Mouse (Mus musculus): ENCODE results near the gene Slc27a5. TPM values are rescaled to one million over a fixed set of nuclear protein-coding genes. Genes with fewer than 3 reads are reported as not detected.

The Slc27a5 gene
- polyA plus RNA-seq, 1 experiment from 2014 or later: not detected

DNA sequence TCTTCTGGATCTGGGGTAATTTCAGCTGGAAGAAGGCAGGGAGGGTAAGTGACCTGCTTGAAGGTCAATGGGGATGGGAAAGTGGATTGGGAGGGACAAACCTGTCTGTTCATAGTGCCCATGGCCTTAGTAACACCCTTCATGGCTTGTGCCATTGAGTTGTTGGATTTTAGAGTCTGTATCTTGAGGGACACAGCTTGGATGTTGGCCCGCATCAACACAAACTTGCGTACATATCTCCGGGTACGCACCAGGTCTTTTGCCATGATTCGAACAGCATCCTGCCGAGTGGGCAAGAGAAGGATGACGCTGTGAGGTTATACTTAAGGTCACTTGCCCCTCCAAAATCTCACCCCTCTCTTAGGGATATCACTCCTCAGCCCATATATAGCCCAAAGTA, 34.5 kb upstream of the Slc27a5 start:
- Histone ChIP-seq H3K36me3 (ENCODE audit: control insufficient read depth, insufficient read depth, low read length) (peaks cover 54% of the 10 kb centered on the region), H3K4me1 (ENCODE audit: control insufficient read depth, insufficient read depth, low read length) (peaks cover 12% of the 10 kb centered on the region), H3K9ac (ENCODE audit: low read length) (no peak overlapping the region), H3K9me3 (ENCODE audit: control insufficient read depth, low read length) (no peaks in the 10 kb centered on the region), H3K4me2 (ENCODE audit: low read depth, severe bottlenecking) (no peak overlapping the region), H3K27me3 (ENCODE audit: control insufficient read depth, insufficient read depth, low read length) (no peaks in the 10 kb centered on the region), H3K27ac (replicated peaks; ENCODE audit: low read depth, low read length) (no peak overlapping the region), H3K4me3 (ENCODE audit: low read depth, low read length) (no peak overlapping the region)
- ATAC-seq (ENCODE audit: insufficient number of reproducible peaks, low FRiP score, low TSS enrichment, low read depth) (no peak), DNase-seq (ENCODE audit: low spot score) (no peak)
- WGBS: 92% methylated on average over 7 of the region's 7 CpGs

DNA sequence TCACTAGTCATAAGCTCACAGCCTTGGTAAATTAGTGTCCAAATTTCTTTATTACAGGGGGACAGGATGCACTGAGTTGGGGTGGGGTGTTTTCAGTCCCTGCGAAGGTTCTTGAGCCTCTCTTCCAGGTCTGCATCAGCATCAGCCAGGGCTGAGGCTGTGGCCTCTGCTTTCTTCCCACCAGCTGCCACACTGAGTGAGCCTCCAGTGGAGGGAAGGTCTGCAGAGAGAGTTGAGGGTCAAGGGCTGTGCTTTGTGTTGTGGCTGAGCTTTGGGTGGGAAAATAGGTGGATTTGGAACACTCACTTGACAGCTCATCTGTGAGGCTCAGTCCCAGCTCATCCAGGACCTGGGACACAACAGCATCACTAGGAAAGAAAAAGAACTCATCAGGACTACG, 34.0 kb upstream of the Slc27a5 start:
- ATAC-seq (ENCODE audit: insufficient number of reproducible peaks, low FRiP score, low TSS enrichment, low read depth): no peak
- Histone ChIP-seq H3K4me1 (ENCODE audit: control insufficient read depth, insufficient read depth, low read length) (peaks cover 13% of the 10 kb centered on the region), H3K4me3 (ENCODE audit: low read depth, low read length) (no peak overlapping the region), H3K36me3 (ENCODE audit: control insufficient read depth, insufficient read depth, low read length) (peaks cover 60% of the 10 kb centered on the region), H3K27me3 (ENCODE audit: control insufficient read depth, insufficient read depth, low read length) (no peaks in the 10 kb centered on the region), H3K9me3 (ENCODE audit: control insufficient read depth, low read length) (no peaks in the 10 kb centered on the region), H3K4me2 (ENCODE audit: low read depth, severe bottlenecking) (no peak overlapping the region), H3K9ac (ENCODE audit: low read length) (no peak overlapping the region), H3K27ac (replicated peaks; ENCODE audit: low read depth, low read length) (no peak overlapping the region)
- WGBS: 84% methylated on average over 2 of the region's 2 CpGs
- no peak for DNase-seq (ENCODE audit: low spot score)

DNA sequence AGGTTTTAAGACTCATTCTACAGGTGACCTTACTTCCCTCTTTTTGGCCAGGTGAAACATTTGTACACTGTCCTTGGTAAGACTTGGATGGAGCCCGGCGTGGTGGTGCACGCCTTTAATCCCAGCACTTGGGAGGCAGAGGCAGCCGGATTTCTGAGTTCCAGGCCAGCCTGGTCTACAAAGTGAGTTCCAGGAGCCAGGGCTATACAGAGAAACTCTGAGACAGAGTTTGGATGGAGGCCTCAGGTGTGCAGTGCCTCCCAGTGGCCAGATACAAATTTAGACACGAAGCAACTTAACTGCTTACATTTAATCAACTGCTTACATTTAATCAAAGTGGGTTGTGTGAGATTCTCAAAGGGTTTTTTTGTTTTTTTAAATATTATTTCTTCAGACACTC, 33.1 kb upstream of the Slc27a5 start:
- WGBS: 84% methylated on average over 5 of the region's 5 CpGs
- no peak for ATAC-seq (ENCODE audit: insufficient number of reproducible peaks, low FRiP score, low TSS enrichment, low read depth)
- H3K9me3 ChIP-seq (ENCODE audit: control insufficient read depth, low read length): no peaks in the 10 kb centered on the region
- H3K36me3 ChIP-seq (ENCODE audit: control insufficient read depth, insufficient read depth, low read length): peaks cover 66% of the 10 kb centered on the region
- DNase-seq (ENCODE audit: low spot score): no peak
- H3K4me2 ChIP-seq (ENCODE audit: low read depth, severe bottlenecking): no peak overlapping the region
- H3K27me3 ChIP-seq (ENCODE audit: control insufficient read depth, insufficient read depth, low read length): no peaks in the 10 kb centered on the region
- no peak overlapping the region for H3K27ac ChIP-seq (replicated peaks; ENCODE audit: low read depth, low read length)
- no peak overlapping the region for H3K4me3 ChIP-seq (ENCODE audit: low read depth, low read length)
- H3K9ac ChIP-seq (ENCODE audit: low read length): no peak overlapping the region
- H3K4me1 ChIP-seq (ENCODE audit: control insufficient read depth, insufficient read depth, low read length): peaks cover 17% of the 10 kb centered on the region

DNA sequence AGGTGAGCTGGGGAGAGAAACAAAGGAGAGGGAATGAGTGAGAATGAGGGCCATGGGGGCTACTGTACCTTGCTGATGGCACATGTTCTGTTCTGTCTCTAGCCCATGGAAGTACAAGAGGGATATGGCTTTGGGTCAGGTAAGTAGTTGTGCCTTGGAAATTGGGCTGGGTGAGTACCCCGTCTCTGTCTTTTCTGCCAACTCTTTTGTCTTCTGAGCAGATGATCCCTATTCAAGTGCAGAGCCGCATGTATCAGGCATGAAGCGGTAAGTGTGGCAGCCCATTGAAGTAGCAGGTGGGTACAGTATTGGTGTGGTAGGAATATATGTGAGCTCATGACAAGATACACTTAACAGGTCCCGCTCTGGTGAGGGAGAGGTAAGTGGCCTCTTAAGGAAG, 31.0 kb upstream of the Slc27a5 start:
- WGBS: 91% methylated on average over 4 of the region's 4 CpGs
- Histone ChIP-seq H3K9me3 (ENCODE audit: control insufficient read depth, low read length) (no peaks in the 10 kb centered on the region), H3K27me3 (ENCODE audit: control insufficient read depth, insufficient read depth, low read length) (no peaks in the 10 kb centered on the region), H3K9ac (ENCODE audit: low read length) (no peak overlapping the region), H3K4me2 (ENCODE audit: low read depth, severe bottlenecking) (no peak overlapping the region), H3K4me3 (ENCODE audit: low read depth, low read length) (no peak overlapping the region), H3K4me1 (ENCODE audit: control insufficient read depth, insufficient read depth, low read length) (peaks cover 16% of the 10 kb centered on the region; the same call in 1 of the 2 replicates), H3K36me3 (ENCODE audit: control insufficient read depth, insufficient read depth, low read length) (peaks cover 60% of the 10 kb centered on the region), H3K27ac (replicated peaks; ENCODE audit: low read depth, low read length) (no peak overlapping the region)
- ATAC-seq (ENCODE audit: insufficient number of reproducible peaks, low FRiP score, low TSS enrichment, low read depth) (no peak), DNase-seq (ENCODE audit: low spot score) (no peak)

- H3K9ac ChIP-seq (ENCODE audit: low read length): peak overlapping the region; percentile 97
- H3K4me3 ChIP-seq (ENCODE audit: low read depth, low read length): peak overlapping the region; percentile 94
- peaks cover 46% of the 10 kb centered on the region for H3K36me3 ChIP-seq (ENCODE audit: control insufficient read depth, insufficient read depth, low read length)
- H3K27ac ChIP-seq (replicated peaks; ENCODE audit: low read depth, low read length): no peak overlapping the region
- H3K9me3 ChIP-seq (ENCODE audit: control insufficient read depth, low read length): no peaks in the 10 kb centered on the region
- DNase-seq (ENCODE audit: low spot score) (no peak), ATAC-seq (ENCODE audit: insufficient number of reproducible peaks, low FRiP score, low TSS enrichment, low read depth) (no peak)
- H3K4me1 ChIP-seq (ENCODE audit: control insufficient read depth, insufficient read depth, low read length): peaks cover 13% of the 10 kb centered on the region; the same call in 1 of the 2 replicates
- 36% methylated on average over 4 of the region's 4 CpGs for WGBS
- peak overlapping the region; percentile 99 for H3K4me2 ChIP-seq (ENCODE audit: low read depth, severe bottlenecking)
- H3K27me3 ChIP-seq (ENCODE audit: control insufficient read depth, insufficient read depth, low read length): no peaks in the 10 kb centered on the region
Observed at GRCm38 (mm10) chr7:13025511-13026112, 27.6 kb upstream of the Slc27a5 start.

DNA sequence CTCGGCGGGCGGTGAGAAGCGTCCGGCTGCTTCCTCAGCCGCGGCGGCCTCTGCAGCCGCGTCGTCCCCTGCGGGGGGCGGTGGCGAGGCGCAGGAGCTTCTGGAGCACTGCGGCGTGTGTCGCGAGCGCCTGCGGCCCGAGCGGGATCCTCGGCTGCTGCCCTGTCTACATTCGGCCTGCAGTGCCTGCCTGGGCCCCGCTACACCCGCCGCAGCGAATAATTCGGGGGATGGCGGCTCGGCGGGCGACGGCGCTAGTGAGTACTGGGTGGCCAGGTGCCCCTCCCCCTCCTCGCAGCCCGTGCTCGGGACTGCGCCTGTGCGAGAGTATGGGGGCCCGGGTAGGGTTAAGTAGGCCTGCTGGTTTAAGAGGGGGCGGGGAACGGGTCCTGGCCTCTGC, 26.8 kb upstream of the Slc27a5 start:
- H3K27me3 ChIP-seq (ENCODE audit: control insufficient read depth, insufficient read depth, low read length): no peaks in the 10 kb centered on the region
- peaks cover 39% of the 10 kb centered on the region for H3K36me3 ChIP-seq (ENCODE audit: control insufficient read depth, insufficient read depth, low read length)
- H3K9me3 ChIP-seq (ENCODE audit: control insufficient read depth, low read length): no peaks in the 10 kb centered on the region
- H3K4me3 ChIP-seq (ENCODE audit: low read depth, low read length): peak overlapping the region; percentile 94
- peak overlapping the region; percentile 100 for H3K27ac ChIP-seq (replicated peaks; ENCODE audit: low read depth, low read length)
- under 1% methylated on average over 27 of the region's 44 CpGs for whole genome bisulfite sequencing
- H3K4me1 ChIP-seq (ENCODE audit: control insufficient read depth, insufficient read depth, low read length): peaks cover 13% of the 10 kb centered on the region; the same call in 1 of the 2 replicates
- H3K9ac ChIP-seq (ENCODE audit: low read length): peak overlapping the region; percentile 97
- peak overlapping the region; percentile 99 for H3K4me2 ChIP-seq (ENCODE audit: low read depth, severe bottlenecking)
- DNase-seq (ENCODE audit: low spot score) (peak; percentile 87), ATAC-seq (ENCODE audit: insufficient number of reproducible peaks, low FRiP score, low TSS enrichment, low read depth) (peak; percentile 57)

- Histone ChIP-seq H3K4me2 (ENCODE audit: low read depth, severe bottlenecking) (peak overlapping the region; percentile 99), H3K27me3 (ENCODE audit: control insufficient read depth, insufficient read depth, low read length) (no peaks in the 10 kb centered on the region), H3K4me3 (ENCODE audit: low read depth, low read length) (peak overlapping the region; percentile 94), H3K9me3 (ENCODE audit: control insufficient read depth, low read length) (no peaks in the 10 kb centered on the region), H3K36me3 (ENCODE audit: control insufficient read depth, insufficient read depth, low read length) (peaks cover 32% of the 10 kb centered on the region), H3K9ac (ENCODE audit: low read length) (peak overlapping the region; percentile 97), H3K4me1 (ENCODE audit: control insufficient read depth, insufficient read depth, low read length) (peaks cover 13% of the 10 kb centered on the region; the same call in 1 of the 2 replicates), H3K27ac (replicated peaks; ENCODE audit: low read depth, low read length) (peak overlapping the region; percentile 100)
- peak; percentile 97 for DNase-seq (ENCODE audit: low spot score)
- WGBS: under 1% methylated on average over 85 of the region's 95 CpGs
- ATAC-seq (ENCODE audit: insufficient number of reproducible peaks, low FRiP score, low TSS enrichment, low read depth): peak; percentile 82
Observed at GRCm38 (mm10) chr7:13023928-13024731, 26.1 kb upstream of the Slc27a5 start.

DNA sequence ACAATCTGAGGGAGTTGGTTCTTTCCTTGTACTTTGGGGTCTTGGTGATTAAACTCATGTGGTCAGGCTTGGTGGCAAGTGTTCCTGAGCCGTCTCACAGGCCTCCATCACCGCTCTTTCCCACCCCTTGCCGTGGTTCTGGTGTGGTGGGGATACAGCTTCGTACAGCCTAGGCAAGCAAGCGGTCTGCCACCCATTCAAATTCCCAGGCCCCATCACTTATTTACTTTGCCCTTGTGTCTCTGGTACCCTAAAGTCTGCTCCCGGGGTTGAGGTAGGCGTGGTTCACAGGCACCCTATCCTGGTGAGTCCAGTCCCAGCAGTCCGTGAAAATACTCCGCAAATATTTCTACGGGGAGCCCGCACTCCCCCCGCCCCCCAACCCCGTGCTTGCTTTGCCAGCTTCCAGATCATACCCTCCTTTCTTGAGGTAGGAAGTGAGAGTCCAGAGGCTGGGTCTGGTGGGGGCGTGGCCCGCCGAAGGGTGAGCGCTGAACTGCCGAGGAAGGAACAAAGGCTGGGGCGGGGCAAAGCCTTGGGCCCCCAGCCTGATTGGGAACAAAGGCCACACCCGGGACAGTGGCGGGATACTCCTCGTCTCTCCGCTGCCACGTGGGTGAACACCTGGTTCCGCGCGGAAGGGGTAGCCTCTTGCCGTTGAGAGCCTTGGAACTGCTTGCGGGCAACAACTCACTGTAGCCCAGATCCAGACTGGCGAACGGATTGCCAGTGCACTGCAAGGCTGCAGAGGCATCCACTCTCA, 25.0 kb upstream of the Slc27a5 start:
- H3K4me1 ChIP-seq (ENCODE audit: control insufficient read depth, insufficient read depth, low read length): peaks cover 13% of the 10 kb centered on the region; the same call in 1 of the 2 replicates
- H3K4me2 ChIP-seq (ENCODE audit: low read depth, severe bottlenecking): peak overlapping the region; percentile 99
- peak overlapping the region; percentile 94 for H3K4me3 ChIP-seq (ENCODE audit: low read depth, low read length)
- peak; percentile 95 for DNase-seq (ENCODE audit: low spot score)
- WGBS: 3% methylated on average over 31 of the region's 31 CpGs
- H3K9ac ChIP-seq (ENCODE audit: low read length): peak overlapping the region; percentile 73
- peak; percentile 80 for ATAC-seq (ENCODE audit: insufficient number of reproducible peaks, low FRiP score, low TSS enrichment, low read depth)
- H3K9me3 ChIP-seq (ENCODE audit: control insufficient read depth, low read length): no peaks in the 10 kb centered on the region
- H3K27ac ChIP-seq (replicated peaks; ENCODE audit: low read depth, low read length): peak overlapping the region; percentile 100
- H3K27me3 ChIP-seq (ENCODE audit: control insufficient read depth, insufficient read depth, low read length): no peaks in the 10 kb centered on the region
- peaks cover 20% of the 10 kb centered on the region for H3K36me3 ChIP-seq (ENCODE audit: control insufficient read depth, insufficient read depth, low read length)

Measured in limb, embryonic 11.5 days (tissue).